Mouse (Mus musculus) liver, adult 2 months (tissue): ENCODE measurements around the gene Kalrn. TPM values are rescaled to one million over a fixed set of nuclear protein-coding genes. Genes with fewer than 3 reads are reported as not detected.

Experiments
- DNase-seq: peaks from one replicate; pipeline ENCODE4 v3.0.0-alpha.2; 2011; ENCODE audit warnings: low read depth, low spot score; ENCODE audit errors: extremely low read depth
- H3K27ac ChIP-seq: fragments of 200-500 bp; replicated peaks from 2 replicates; pipeline ENCODE4 v1.5.1; 2012; ENCODE audit warnings: low read depth, mild to moderate bottlenecking, control low read depth, inconsistent platforms, low read length; ENCODE audit not compliant: insufficient read depth
- H3K27me3 ChIP-seq: fragments of 200-500 bp; 2 replicates; pipeline ENCODE4 v1.6.1; 2012; ENCODE audit warnings: mild to moderate bottlenecking, moderate library complexity, low read length, inconsistent platforms; ENCODE audit not compliant: control insufficient read depth, insufficient read depth
- H3K36me3 ChIP-seq: fragments of 200-500 bp; 2 replicates; pipeline ENCODE4 v1.6.1; 2012; ENCODE audit warnings: low read length, inconsistent platforms; ENCODE audit not compliant: control insufficient read depth, insufficient read depth
- H3K4me1 ChIP-seq: fragments of 200-500 bp; 2 replicates; pipeline ENCODE4 v1.6.1; 2011; ENCODE audit warnings: low read length; ENCODE audit not compliant: control insufficient read depth, insufficient read depth
- H3K4me3 ChIP-seq: fragments of 200-500 bp; 2 replicates; pipeline ENCODE4 v1.5.1; 2011; ENCODE audit warnings: low read depth, mild to moderate bottlenecking, control low read depth, low read length, moderate library complexity; ENCODE audit not compliant: insufficient read depth
- H3K79me2 ChIP-seq: fragments of 200-500 bp; 2 replicates; pipeline ENCODE4 v1.6.1; 2012; ENCODE audit warnings: inconsistent platforms, mild to moderate bottlenecking, low read length, moderate library complexity; ENCODE audit not compliant: control insufficient read depth, insufficient read depth
- H3K9ac ChIP-seq: fragments of 200-500 bp; 2 replicates; pipeline ENCODE4 v1.6.1; 2012; ENCODE audit warnings: low read depth, mild to moderate bottlenecking, control low read depth, inconsistent platforms, low read length
- CTCF ChIP-seq: fragments of 200-500 bp; IDR thresholded peaks from 2 replicates; pipeline ENCODE4 v1.5.1; 2011; ENCODE audit warnings: low read depth, low read length, control low read depth
- POLR2A ChIP-seq: fragments of 200-500 bp; IDR thresholded peaks from 2 replicates; pipeline ENCODE4 v1.6.1; 2011; ENCODE audit warnings: low read length, control low read depth; ENCODE audit not compliant: insufficient read depth; ENCODE audit errors: extremely low read depth
- WGBS: fragments of 180-500 bp; shearing (Covaris S2); methylation state at CpG from one replicate; pipeline ENCODE4 v1.1.7; 2018; 5-methylcytosine and 5-hydroxymethylcytosine counted together
- polyA plus RNA-seq: library from polyadenylated mRNA; depleted of rRNA; stranded (reverse); fragments of >200 nt; gene quantifications from 2 replicates; pipeline ENCODE4 v1.2.3, GENCODE M21; 2012
- total RNA-seq: library from RNA; depleted of rRNA; stranded (reverse); fragments of >200 nt; gene quantifications from 2 replicates; pipeline ENCODE4 v1.2.3, GENCODE M21; 2014

The Kalrn gene
- total and polyA plus RNA-seq, 2 experiments: 14.0 to 34.8 TPM

GRCm38 (mm10) chr16:34352747-34353146 lies 220.6 kb downstream of the Kalrn start:
- Histone ChIP-seq H3K79me2 (no peaks in the 10 kb centered on the region), H3K27me3 (no peaks in the 10 kb centered on the region), H3K4me1 (peaks cover 9% of the 10 kb centered on the region), H3K9ac (no peak overlapping the region), H3K4me3 (no peak overlapping the region), H3K27ac (no peak overlapping the region), H3K36me3 (no peaks in the 10 kb centered on the region)
- DNase-seq: peak; percentile 73
- WGBS: 7% methylated on average over 6 of the region's 6 CpGs
- TF ChIP-seq CTCF (no peak), POLR2A (no peak)

- no peak for DNase-seq
- Histone ChIP-seq H3K9ac (no peak overlapping the region), H3K79me2 (no peaks in the 10 kb centered on the region), H3K27me3 (no peaks in the 10 kb centered on the region), H3K4me3 (no peak overlapping the region), H3K27ac (no peak overlapping the region), H3K4me1 (peaks cover 9% of the 10 kb centered on the region), H3K36me3 (no peaks in the 10 kb centered on the region)
- 87% methylated on average over 7 of the region's 7 CpGs for WGBS
- no peak for TF ChIP-seq CTCF
- no peak for TF ChIP-seq POLR2A
Measured at GRCm38 (mm10) chr16:34351575-34352150, 221.7 kb downstream of the Kalrn start.

- peaks cover 1% of the 10 kb centered on the region; the same call in 1 of the 2 replicates for H3K4me1 ChIP-seq
- no peak overlapping the region for H3K9ac ChIP-seq
- no peaks in the 10 kb centered on the region for H3K79me2 ChIP-seq
- 66% methylated on average over 10 of the region's 10 CpGs for WGBS
- TF ChIP-seq CTCF (no peak), POLR2A (no peak)
- H3K4me3 ChIP-seq: no peak overlapping the region
- no peaks in the 10 kb centered on the region for H3K36me3 ChIP-seq
- no peaks in the 10 kb centered on the region for H3K27me3 ChIP-seq
- no peak overlapping the region for H3K27ac ChIP-seq
- peak; percentile 26 for DNase-seq
Measured at GRCm38 (mm10) chr16:34347574-34347973, 225.8 kb downstream of the Kalrn start.

GRCm38 (mm10) chr16:34344895-34345876 lies 228.1 kb downstream of the Kalrn start:
- no peak overlapping the region for H3K9ac ChIP-seq
- no peak overlapping the region for H3K4me3 ChIP-seq
- DNase-seq: no peak
- H3K4me1 ChIP-seq: peaks cover 1% of the 10 kb centered on the region; the same call in 1 of the 2 replicates
- TF ChIP-seq CTCF (no peak), POLR2A (no peak)
- H3K27me3 ChIP-seq: no peaks in the 10 kb centered on the region
- no peaks in the 10 kb centered on the region for H3K79me2 ChIP-seq
- no peak overlapping the region for H3K27ac ChIP-seq
- no peaks in the 10 kb centered on the region for H3K36me3 ChIP-seq
- WGBS: 84% methylated on average over 8 of the region's 8 CpGs

GRCm38 (mm10) chr16:34343968-34344367 lies 229.4 kb downstream of the Kalrn start:
- H3K27ac ChIP-seq: no peak overlapping the region
- H3K79me2 ChIP-seq: no peaks in the 10 kb centered on the region
- 17% methylated on average over 1 of the region's 1 CpGs for WGBS
- no peak overlapping the region for H3K4me3 ChIP-seq
- H3K27me3 ChIP-seq: no peaks in the 10 kb centered on the region
- no peaks in the 10 kb centered on the region for H3K36me3 ChIP-seq
- DNase-seq: peak; percentile 38
- no peak for TF ChIP-seq POLR2A
- TF ChIP-seq CTCF: peak; percentile 51; the same call in 1 of the 2 replicates
- no peak overlapping the region for H3K9ac ChIP-seq
- H3K4me1 ChIP-seq: peaks cover 1% of the 10 kb centered on the region; the same call in 1 of the 2 replicates
